Mouse (Mus musculus): ENCODE measurements at regions not wholly inside any gene's neighbourhood (a gene's known extent, or its start where the extent isn't known, plus 50 kb on each side); places are given as distances from the start of the nearest gene placed in this dataset.

GRCm38 (mm10) chr12:54276978-54277537, 73.4 kb upstream of the Egln3 start:
- no peak for DNase-seq (ENCODE audit: low read depth, low spot score)

GRCm38 (mm10) chr12:54273506-54273905, 69.8 kb upstream of the Egln3 start:
- DNase-seq (ENCODE audit: low read depth, low spot score): no peak

DNA sequence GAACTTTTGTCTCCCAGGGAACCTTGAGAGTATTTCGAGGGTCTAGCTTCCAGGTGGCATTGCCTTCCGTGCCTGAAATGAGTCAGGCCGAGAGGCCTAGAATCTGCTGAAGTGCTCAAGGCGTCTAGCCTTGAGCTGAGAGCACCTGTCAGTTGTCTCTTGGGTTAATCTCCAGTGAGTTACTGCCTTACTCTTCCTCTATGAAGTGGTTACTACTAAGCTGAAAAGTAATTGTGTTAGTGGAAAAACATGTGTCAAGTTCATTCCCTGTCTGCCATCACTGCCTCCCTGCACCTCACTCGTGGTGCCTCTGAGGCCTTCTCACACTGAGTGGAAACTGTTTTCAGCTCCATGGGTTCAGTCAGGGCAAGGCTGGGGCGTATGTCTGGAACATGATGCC, 69.0 kb upstream of the Egln3 start:
- DNase-seq (ENCODE audit: low read depth, low spot score): no peak

GRCm38 (mm10) chr12:54272226-54272625, 68.6 kb upstream of the Egln3 start:
- DNase-seq (ENCODE audit: low read depth, low spot score): no peak

- no peak for DNase-seq (ENCODE audit: low read depth, low spot score)
These were observed 62.2 kb upstream of the Egln3 start for GRCm38 (mm10) chr12:54265852-54266251.

DNA sequence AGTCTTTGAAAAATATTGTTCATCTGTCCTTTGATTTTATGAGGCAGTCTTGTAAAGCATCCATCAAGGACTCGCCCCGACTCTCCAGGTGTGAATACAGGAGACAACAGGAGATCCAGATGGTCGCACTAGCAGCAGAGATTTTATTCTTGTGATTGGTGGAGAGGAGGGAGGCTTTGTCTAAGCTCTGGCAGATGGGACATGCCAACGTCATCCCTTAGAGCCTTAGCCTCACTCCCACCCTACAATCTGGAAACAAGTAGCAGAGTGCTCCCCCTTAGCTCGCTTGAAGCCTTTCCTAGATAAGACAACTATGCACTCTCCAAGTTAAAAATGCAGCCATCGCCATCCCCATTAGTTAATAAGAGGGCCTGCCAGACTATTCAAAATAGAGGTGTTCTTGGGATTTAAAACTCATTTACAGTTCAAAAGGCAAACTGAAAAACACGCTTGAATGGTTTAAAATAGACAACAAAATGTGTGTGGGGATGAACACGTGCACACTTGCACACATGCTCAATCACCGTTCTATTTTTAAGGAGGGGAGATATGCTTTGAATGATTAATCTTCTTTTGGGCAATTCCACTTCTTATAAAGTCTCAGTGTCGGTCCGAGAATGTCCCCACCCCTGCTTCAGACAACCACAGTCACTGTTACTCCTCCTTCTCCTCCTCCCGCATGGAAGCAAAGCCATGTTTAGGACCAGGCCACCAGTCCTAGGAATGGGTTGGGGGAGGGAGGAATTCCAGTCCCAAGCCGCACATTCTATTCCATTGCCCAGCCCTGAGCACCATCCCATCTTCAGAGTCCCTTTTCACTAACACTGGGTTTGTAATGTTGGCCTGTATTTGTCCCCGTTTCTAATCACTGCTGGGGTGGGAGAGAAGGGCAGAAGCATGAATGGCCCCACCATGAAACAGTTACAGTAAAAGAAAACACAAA, 61.5 kb upstream of the Egln3 start:
- DNase-seq (ENCODE audit: low read depth, low spot score): peak; percentile 22

GRCm38 (mm10) chr12:54264418-54264733, 60.7 kb upstream of the Egln3 start:
- DNase-seq (ENCODE audit: low read depth, low spot score): no peak

DNA sequence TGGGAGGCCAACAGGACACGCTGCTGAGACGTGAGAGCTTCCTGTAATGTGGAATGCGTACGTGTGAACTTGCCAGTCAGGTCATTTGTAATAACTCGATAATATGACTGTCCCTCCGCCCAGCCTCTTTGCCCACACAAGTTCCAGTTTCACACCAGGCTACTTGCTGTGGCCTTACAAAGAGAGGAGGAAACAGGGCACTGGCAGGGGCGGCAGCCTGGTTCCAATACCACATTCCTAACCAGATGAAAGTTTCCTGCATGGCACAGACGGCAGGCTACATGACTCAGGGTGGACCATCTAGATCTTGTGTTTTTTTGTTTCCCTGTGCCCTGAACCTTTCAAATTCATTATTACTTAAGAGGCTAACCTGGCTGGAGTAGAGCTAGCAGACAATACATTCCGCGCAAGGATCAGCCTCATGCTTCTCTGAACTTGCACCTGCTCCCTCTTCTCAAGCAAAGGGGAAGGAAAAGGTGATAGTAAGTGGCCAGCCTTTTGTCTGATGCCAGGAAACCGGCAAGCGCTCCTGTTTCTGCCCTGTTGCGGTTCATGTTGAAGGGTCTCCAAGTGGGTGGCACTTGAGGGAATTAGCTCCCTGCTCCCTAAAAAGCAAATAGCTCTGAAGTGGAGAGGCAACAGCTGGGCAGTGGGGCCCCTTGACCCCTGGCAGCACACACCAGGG, 60.2 kb upstream of the Egln3 start:
- DNase-seq (ENCODE audit: low read depth, low spot score): no peak

DNA sequence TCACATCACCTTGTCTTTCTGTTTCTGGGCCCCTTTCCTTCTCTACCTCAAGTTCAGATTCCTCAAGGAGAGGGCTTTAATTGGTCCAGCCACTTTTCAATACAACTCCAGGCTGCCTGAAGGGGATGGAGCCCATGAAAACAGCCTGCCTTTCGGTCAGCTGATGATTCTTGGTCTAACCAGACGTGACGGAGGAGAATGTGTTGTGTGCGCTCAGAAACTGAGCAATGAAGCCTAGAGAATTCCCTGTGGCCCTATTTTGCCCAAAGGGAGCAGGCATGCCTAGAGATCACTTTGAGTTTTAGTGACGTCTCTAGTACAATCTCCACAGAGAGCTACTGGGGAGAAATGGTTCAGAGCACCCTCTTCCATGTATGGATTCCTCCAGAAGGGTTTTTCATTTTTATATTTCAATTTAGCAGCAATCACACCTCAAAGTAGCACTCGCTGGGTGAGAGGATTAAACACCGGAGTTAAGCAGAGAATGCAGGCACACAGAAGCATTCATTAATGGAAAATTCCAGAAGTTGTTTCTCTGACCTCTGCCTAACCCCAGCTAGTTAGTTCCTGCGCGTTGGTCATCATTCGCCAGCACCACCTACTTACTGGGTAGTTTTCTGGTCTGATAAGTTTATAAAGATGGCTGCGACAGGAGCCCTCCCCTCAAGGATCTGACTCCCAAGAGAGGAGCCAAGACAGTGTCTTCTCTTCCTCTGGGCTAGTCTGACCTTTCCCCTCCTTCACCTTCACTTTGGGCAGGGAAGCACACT, 58.8 kb upstream of the Egln3 start:
- no peak for DNase-seq (ENCODE audit: low read depth, low spot score)

GRCm38 (mm10) chr12:54261426-54261825, 57.8 kb upstream of the Egln3 start:
- no peak for DNase-seq (ENCODE audit: low read depth, low spot score)

DNA sequence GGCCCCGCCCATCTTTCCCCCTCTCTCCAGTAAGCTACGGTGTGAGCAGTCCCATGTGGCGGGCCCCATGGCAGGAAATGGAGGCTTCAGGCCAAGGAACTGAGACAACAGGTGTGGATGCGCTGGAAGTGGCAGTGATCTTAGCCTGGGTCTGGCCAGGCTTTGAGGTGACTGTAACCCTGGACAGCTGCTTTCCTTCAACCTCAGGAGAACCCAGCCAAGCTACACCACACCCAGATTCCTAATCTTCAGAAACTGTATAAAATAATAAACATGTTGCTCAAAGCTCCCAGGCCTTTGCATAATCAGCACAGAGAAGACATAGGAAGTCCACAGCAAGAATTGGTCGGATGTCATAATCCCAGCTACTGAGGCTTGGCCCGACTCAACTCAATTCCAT, 56.8 kb upstream of the Egln3 start:
- no peak for DNase-seq (ENCODE audit: low read depth, low spot score)

GRCm38 (mm10) chr12:54257776-54258433, 54.2 kb upstream of the Egln3 start:
- DNase-seq (ENCODE audit: low read depth, low spot score): peak; percentile 21

DNA sequence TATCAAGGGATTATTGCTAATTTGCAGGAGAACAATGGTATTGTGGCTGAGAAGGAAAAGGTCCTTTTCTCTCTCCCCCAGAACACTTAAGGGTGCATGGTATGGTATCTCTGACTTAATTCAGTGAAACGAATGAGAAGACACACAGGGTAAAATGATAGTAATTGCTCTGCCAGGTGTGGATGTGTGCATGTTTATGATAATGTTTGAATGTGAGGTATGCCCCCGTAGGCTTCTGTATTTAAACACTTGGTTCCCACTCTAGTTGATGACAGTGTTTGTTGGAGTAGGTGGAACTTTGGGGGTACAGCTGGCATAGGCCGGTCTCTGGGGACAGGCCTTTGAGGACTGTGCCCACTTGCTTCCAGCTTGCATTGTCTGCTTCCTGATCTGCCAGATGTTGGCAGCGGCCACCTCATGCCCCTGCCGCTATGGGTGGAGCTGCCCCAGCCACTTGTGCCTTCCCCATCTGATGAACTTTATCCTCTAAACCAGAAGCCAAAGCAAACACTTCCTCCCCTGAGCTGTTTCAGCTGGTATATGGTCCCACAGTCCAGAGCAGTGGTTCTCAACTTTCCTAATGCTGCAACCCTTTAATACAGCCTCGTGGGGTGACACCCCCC, 53.0 kb upstream of the Egln3 start:
- DNase-seq (ENCODE audit: low read depth, low spot score): no peak
